Mouse (Mus musculus) brain, embryonic 14.5 days (tissue): ENCODE measurements around the gene Mettl2.

Experiments used
- CTCF ChIP-seq: fragments of 200-500 bp; IDR thresholded peaks from 2 replicates; pipeline ENCODE4 v1.5.1; 2012; ENCODE audit warnings: inconsistent platforms, mild to moderate bottlenecking, moderate library complexity, borderline replicate concordance; ENCODE audit not compliant: insufficient read depth, insufficient read length; ENCODE audit errors: extremely low read depth
- POLR2A ChIP-seq: fragments of 200-500 bp; IDR thresholded peaks from 2 replicates; pipeline ENCODE4 v1.6.1; 2012; ENCODE audit warnings: mild to moderate bottlenecking, inconsistent platforms, borderline replicate concordance; ENCODE audit not compliant: poor library complexity, insufficient read depth, insufficient read length, severe bottlenecking; ENCODE audit errors: extremely low read depth

DNA sequence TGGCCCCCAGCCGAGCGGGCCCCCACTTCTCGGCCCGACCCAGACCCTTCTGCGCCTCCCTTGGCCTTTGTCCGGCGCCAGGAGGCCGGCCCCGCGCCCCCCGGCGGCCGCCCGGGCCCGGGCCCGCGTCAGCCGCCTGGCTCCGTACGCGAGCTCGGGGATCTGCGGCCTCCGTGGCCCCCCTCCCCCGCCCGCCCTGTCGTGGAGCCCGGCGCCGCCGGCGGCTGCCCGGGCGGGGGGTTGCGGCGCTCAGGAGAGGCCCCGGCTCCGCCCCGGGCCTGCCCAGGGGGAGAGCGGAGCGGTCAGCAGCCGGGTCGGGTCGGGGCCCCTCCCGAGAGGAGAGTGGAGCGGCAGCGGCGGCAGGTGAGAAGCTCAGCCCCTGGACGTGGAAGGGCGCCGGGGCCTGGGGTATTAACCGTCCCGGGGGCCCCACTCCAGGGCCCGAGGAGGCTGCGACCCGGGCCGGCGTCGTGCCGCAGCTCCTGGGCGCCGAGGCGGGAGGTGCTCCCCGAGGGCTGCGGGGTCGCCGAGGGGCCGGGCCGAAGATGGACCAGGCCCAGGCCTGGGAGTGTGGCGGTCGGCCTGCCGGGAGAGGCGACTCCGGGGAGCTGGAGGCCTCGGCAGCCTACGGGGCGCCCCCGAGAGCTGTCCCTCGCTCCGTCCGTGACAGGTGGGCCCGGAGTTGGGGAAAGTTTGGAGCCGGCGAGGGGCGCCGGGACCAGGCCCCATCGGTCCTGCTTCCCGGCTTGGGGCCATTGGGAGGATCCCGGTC lies 55.6 kb downstream of the Mettl2 start:
- TF ChIP-seq CTCF, result no peak
- 0 out of 2 replicates have a peak, but pooled peaks have one; percentile 16 for TF ChIP-seq POLR2A
